Mouse (Mus musculus): ENCODE measurements around the gene Itm2c. TPM values are rescaled to one million over a fixed set of nuclear protein-coding genes. Genes with fewer than 3 reads are reported as not detected.

Itm2c gene
- polyA plus RNA-seq, 1 experiment, result 221 TPM

DNA sequence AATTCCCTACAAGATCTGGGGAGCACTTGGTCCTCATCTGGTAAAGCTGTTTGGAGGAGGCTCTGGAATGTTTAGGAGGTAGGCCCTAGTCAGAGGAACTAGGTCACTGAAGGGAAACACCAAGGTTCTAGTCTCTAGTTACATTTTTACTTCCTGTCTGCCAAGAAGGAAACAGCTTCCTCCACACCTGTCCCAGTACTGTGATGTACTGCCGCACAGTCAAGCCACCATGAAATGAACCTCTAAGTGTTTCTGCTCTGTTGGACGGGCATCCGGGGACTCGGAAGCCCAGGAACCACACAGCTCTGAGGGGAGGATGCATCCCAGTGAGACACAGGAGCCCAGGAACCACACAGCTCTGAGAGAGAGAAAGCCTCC lies 34.6 kb downstream of the Itm2c start:
- Histone ChIP-seq H3K27ac (ENCODE audit: insufficient read depth, low read length) (no peak overlapping the region), H3K4me3 (ENCODE audit: insufficient read depth, low read length) (no peak overlapping the region), H3K4me1 (ENCODE audit: control insufficient read depth, insufficient read depth, low read length) (no peaks in the 10 kb centered on the region)
- TF ChIP-seq POLR2A (IDR thresholded peaks at IDR 0.05; ENCODE audit: low read depth, low read length) (no peak), CTCF (IDR thresholded peaks at IDR 0.05; ENCODE audit: borderline replicate concordance, insufficient read depth, low read length) (no peak)

DNA sequence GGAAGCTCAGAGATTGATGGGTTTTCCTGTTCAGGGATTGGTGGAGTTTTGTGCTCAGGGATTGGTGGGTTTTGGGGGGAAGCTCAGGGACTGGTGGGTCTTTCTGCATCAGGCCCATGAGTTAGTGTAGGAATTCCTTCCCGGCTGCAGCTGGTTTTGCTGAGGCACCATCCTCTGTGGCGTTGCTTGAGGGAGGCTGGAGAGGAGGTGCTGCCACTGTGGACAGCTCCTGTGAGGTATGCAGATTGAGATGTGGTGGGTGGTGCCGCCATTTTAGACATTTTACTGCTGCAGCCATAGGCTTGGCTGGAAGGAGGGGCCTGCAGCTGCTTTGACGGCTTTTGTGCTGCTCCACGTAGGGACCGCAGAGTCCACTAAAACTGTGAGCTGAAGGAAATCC lies 35.3 kb downstream of the Itm2c start:
- H3K27ac ChIP-seq (ENCODE audit: insufficient read depth, low read length), result no peak overlapping the region
- H3K4me3 ChIP-seq (ENCODE audit: insufficient read depth, low read length), result no peak overlapping the region
- peaks cover 3% of the 10 kb centered on the region; the same call in 1 of the 2 replicates for H3K4me1 ChIP-seq (ENCODE audit: control insufficient read depth, insufficient read depth, low read length)
- TF ChIP-seq POLR2A (IDR thresholded peaks at IDR 0.05; ENCODE audit: low read depth, low read length) (no peak), CTCF (IDR thresholded peaks at IDR 0.05; ENCODE audit: borderline replicate concordance, insufficient read depth, low read length) (no peak)

DNA sequence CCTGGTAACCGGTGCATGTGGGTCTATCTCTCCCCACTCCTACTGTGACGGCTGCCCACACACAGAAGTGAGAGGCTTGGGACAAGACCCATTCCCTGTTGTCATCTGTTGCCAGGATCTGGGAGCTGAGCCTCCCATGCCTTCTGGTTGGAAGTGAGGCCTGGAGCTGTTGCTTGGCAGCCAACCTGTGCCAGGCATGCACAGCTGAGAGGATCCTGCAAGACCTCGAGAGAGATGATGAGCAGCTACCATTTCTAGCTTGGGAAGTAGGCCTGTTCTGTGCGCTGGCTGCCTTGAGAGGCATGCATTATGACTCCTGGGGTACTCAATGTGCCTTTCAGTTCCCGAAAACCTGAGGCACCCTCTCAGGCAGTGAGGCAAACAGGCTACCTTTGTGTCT lies 37.1 kb downstream of the Itm2c start:
- H3K4me1 ChIP-seq (ENCODE audit: control insufficient read depth, insufficient read depth, low read length), result peaks cover 3% of the 10 kb centered on the region; the same call in 1 of the 2 replicates
- no peak overlapping the region for H3K4me3 ChIP-seq (ENCODE audit: insufficient read depth, low read length)
- no peak overlapping the region for H3K27ac ChIP-seq (ENCODE audit: insufficient read depth, low read length)
- TF ChIP-seq CTCF (IDR thresholded peaks at IDR 0.05; ENCODE audit: borderline replicate concordance, insufficient read depth, low read length) (no peak), POLR2A (IDR thresholded peaks at IDR 0.05; ENCODE audit: low read depth, low read length) (no peak)

DNA sequence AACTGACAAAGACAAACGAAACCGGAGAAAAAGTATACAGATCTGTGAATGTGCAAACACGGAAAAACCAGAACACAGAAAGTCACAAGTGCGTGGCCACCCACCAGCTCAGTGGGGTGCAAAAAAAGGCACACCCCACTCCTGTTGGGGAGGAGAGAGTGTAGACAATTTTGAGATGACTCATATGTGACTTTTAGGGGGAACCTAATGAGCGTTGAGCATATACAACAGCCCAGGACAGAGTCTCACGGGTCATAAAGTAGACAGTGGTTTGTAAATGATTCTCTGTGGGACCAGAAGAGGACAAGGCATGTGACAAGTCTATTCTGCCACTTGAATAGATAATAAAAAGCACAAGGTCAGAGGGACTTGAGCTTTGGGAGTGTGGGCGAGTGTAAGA lies 39.1 kb downstream of the Itm2c start:
- Histone ChIP-seq H3K4me3 (ENCODE audit: insufficient read depth, low read length) (no peak overlapping the region), H3K27ac (ENCODE audit: insufficient read depth, low read length) (no peak overlapping the region), H3K4me1 (ENCODE audit: control insufficient read depth, insufficient read depth, low read length) (peaks cover 3% of the 10 kb centered on the region; the same call in 1 of the 2 replicates)
- TF ChIP-seq CTCF (IDR thresholded peaks at IDR 0.05; ENCODE audit: borderline replicate concordance, insufficient read depth, low read length), result no peak

DNA sequence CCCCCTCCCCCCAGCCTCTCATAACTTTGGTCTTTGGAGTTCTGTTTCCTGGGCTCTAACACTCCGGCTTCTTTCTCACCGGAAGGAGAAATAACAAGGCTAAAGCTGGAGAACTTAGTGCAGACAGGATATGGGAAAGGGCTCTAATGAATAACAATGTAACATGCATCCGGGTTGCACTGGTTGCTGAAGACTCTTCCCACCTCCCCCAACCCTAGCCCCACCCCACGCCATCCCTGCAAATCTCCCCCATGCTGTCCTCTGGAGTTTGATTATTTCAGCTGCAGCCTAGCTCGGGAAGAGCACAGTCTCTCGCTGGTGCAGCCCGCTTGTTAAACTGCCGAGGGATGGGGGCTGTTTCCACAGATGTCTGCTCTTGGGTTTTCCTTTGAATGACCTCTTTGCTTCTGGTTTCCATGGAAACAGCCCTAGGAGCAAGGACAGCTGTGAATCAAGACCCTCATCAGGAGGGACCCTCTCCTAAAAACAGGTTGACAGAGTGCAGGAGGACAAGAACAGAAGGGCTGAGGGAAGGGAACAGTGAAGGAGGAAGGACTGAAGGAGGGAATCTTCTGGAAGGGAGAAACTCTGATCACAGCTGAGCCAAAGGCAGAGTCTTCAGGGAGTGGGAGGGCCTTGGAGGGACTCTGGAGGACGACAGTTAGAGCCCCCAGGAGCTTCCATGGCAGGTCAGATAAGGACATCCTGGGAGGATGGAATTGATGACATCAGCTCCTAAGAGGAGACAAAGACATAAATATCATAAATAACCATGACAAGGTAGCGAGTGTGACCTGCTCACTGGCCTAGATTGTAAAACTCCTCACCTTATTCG lies 39.8 kb downstream of the Itm2c start:
- H3K4me3 ChIP-seq (ENCODE audit: insufficient read depth, low read length), result no peak overlapping the region
- H3K4me1 ChIP-seq (ENCODE audit: control insufficient read depth, insufficient read depth, low read length), result peaks cover 3% of the 10 kb centered on the region; the same call in 1 of the 2 replicates
- TF ChIP-seq CTCF (IDR thresholded peaks at IDR 0.05; ENCODE audit: borderline replicate concordance, insufficient read depth, low read length) (no peak), POLR2A (IDR thresholded peaks at IDR 0.05; ENCODE audit: low read depth, low read length) (no peak)
- H3K27ac ChIP-seq (ENCODE audit: insufficient read depth, low read length), result no peak overlapping the region

DNA sequence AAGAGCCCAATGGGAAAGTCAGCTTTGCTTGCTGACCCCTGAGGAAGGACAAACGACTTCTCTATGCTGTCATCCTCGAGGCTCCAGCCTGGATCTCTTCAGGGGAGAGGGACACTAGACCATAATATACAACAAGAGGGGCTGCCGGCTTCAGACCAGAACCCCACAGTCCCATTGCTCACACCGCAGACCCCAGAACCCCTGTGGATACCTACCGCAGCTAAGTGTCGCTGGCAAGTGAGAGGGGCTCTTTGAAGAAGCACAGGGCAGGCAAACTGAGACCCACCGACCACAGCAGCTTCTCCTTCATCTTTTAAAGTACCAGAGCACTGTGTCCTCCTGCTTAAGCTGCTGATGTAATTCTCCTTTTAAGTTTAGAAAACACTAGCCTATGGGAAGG lies 40.5 kb downstream of the Itm2c start:
- peaks cover 3% of the 10 kb centered on the region; the same call in 1 of the 2 replicates for H3K4me1 ChIP-seq (ENCODE audit: control insufficient read depth, insufficient read depth, low read length)
- H3K4me3 ChIP-seq (ENCODE audit: insufficient read depth, low read length), result no peak overlapping the region
- no peak overlapping the region for H3K27ac ChIP-seq (ENCODE audit: insufficient read depth, low read length)
- TF ChIP-seq CTCF (IDR thresholded peaks at IDR 0.05; ENCODE audit: borderline replicate concordance, insufficient read depth, low read length), result no peak
- no peak for TF ChIP-seq POLR2A (IDR thresholded peaks at IDR 0.05; ENCODE audit: low read depth, low read length)

DNA sequence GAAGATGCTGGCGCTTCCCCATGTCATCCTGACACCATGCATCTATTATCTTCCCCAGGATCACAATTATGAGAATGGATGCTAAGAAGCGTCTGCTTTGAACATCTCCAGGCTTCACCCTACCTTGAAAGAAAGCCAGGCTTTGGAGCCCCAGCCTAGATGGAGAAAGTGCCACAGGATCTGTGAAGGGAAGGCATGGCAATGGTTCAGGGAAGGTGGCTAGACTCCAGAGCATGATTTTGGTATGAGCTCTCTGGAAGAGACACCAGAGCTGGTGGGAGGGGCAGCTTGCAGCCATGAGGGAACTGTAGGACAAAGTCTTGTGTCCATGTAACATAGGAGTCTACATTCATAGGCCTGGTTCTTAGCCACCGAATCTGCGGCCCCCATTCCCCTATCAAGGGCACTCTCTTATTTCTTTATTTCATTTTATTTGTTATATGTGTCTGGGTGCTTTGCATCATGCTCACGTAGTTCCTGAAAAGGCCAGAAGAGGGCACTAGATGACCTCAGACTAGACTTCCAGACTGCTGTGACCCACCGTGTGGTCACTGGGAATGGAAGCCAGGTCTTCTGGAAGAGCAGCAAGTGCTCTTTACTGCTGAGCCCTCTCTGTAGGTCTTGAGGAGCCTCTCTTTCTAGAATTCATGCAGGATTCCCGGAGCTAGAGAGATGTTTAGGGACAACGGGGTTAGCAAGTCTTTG lies 41.2 kb downstream of the Itm2c start:
- peaks cover 3% of the 10 kb centered on the region; the same call in 1 of the 2 replicates for H3K4me1 ChIP-seq (ENCODE audit: control insufficient read depth, insufficient read depth, low read length)
- H3K4me3 ChIP-seq (ENCODE audit: insufficient read depth, low read length), result no peak overlapping the region
- H3K27ac ChIP-seq (ENCODE audit: insufficient read depth, low read length), result no peak overlapping the region
- no peak for TF ChIP-seq POLR2A (IDR thresholded peaks at IDR 0.05; ENCODE audit: low read depth, low read length)
- peak; percentile 42; the same call in 1 of the 2 replicates for TF ChIP-seq CTCF (IDR thresholded peaks at IDR 0.05; ENCODE audit: borderline replicate concordance, insufficient read depth, low read length)

DNA sequence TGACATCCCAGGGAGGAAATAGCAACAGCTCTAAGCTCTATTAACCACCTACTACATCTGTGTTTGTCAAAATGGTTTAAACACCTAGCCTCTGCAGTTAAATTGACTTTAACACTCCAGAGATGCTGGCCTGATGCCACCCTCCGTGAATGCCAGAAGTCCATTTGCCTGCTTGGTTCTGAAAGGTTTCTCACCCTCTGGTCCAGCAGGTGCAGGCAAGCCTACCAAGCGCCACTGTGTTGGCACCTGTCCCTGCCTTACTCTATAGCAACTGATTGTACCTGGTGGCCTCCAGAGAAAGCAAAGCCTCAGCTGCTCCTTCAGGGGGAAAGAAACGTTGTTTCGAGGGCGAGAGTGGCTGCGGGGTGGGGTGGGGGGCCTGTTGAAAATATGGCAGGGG lies 42.2 kb downstream of the Itm2c start:
- Histone ChIP-seq H3K27ac (ENCODE audit: insufficient read depth, low read length) (no peak overlapping the region), H3K4me1 (ENCODE audit: control insufficient read depth, insufficient read depth, low read length) (peaks cover 3% of the 10 kb centered on the region; the same call in 1 of the 2 replicates), H3K4me3 (ENCODE audit: insufficient read depth, low read length) (no peak overlapping the region)
- TF ChIP-seq POLR2A (IDR thresholded peaks at IDR 0.05; ENCODE audit: low read depth, low read length) (no peak), CTCF (IDR thresholded peaks at IDR 0.05; ENCODE audit: borderline replicate concordance, insufficient read depth, low read length) (no peak)

DNA sequence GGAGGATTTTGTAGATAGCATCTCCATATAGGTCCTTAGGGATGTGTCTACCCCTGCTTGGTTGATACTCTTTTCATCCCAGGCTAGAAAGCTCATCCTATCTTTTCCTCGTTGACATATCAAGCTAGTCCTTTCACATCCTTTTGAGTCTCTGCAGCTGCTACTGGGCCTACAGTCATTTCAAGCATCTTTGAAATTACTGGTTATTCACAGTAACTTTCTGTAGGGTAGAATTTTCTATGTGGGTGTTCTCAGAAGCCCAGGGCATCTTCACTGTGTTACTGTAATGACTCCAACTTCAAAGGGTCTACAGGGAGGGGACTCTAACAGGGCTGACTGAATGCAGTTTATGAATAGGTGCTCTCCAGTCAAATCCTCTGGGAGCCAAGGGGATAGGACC lies 43.2 kb downstream of the Itm2c start:
- peaks cover 3% of the 10 kb centered on the region; the same call in 1 of the 2 replicates for H3K4me1 ChIP-seq (ENCODE audit: control insufficient read depth, insufficient read depth, low read length)
- no peak overlapping the region for H3K27ac ChIP-seq (ENCODE audit: insufficient read depth, low read length)
- TF ChIP-seq POLR2A (IDR thresholded peaks at IDR 0.05; ENCODE audit: low read depth, low read length) (no peak), CTCF (IDR thresholded peaks at IDR 0.05; ENCODE audit: borderline replicate concordance, insufficient read depth, low read length) (no peak)
- no peak overlapping the region for H3K4me3 ChIP-seq (ENCODE audit: insufficient read depth, low read length)

DNA sequence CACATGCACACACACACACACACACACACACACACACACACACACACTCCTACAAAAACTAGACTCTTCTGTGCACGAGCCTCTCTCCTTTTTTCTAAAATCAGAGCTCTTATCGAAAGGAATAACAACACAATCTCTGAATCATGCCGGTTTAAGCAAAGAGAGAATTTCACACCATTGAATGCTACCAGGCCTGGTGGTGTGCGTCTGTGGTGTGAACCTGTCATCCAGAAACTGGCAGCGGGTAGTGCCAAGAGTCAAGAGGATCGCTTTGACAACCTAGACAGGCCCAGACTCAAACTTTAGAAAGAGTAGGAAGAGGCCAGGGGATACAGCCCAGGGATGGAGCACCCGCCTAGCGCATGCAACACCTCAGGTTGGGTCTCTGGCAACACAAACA lies 48.2 kb downstream of the Itm2c start:
- Histone ChIP-seq H3K4me3 (ENCODE audit: insufficient read depth, low read length) (no peak overlapping the region), H3K27ac (ENCODE audit: insufficient read depth, low read length) (no peak overlapping the region), H3K4me1 (ENCODE audit: control insufficient read depth, insufficient read depth, low read length) (no peaks in the 10 kb centered on the region)
- TF ChIP-seq CTCF (IDR thresholded peaks at IDR 0.05; ENCODE audit: borderline replicate concordance, insufficient read depth, low read length), result no peak
- TF ChIP-seq POLR2A (IDR thresholded peaks at IDR 0.05; ENCODE audit: low read depth, low read length), result no peak

All from embryonic fibroblast, embryonic 13.5 days (primary cell).